Mouse (Mus musculus): ENCODE measurements around the gene Grik4.

DNA sequence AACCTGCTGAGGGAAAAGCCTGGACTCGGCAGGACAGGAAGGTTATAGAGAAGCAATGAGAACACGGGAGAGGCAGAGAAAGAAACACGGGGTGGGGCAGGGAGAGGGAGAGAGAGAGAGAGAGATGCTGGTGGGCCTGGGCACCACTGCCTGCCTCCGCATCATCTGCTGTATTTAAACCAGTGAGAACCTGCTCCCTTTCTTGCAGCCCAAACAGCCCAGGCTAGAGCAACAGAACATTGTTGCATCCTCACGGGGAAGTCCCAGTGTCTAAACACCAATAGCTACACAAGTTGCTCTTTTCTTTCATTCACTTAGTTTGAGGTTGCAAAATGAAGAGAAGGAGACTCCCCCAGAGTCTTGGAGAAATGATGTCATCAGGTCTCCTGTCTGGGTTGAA, 258.2 kb downstream of the Grik4 start:
- TF ChIP-seq CTCF (IDR thresholded peaks at IDR 0.05; ENCODE audit: extremely low read depth, insufficient read length, insufficient replicate concordance, low read depth, low read length) (no peak), POLR2A (IDR thresholded peaks at IDR 0.05; ENCODE audit: low read depth, low read length) (no peak)
